Mouse (Mus musculus) kidney, postnatal 0 days (tissue): ENCODE results near the gene Zfp12. TPM values are rescaled to one million over a fixed set of nuclear protein-coding genes. Genes with fewer than 3 reads are reported as not detected.
"Not testable (repeated sequence)": the region's sequence is repeated elsewhere in the genome, so short reads cannot be mapped to it uniquely, and the experiment has no call there.

ENCODE experiments used
- ATAC-seq: fragments of 200-750 bp; cut with Nextera tagmentation; replicated peaks from 2 replicates; pipeline ENCODE4 v1.8.0; 2017; ENCODE audit warnings: low read depth, moderate number of reproducible peaks, moderate TSS enrichment, moderate library complexity; ENCODE audit not compliant: low FRiP score
- DNase-seq: peaks from one replicate; pipeline ENCODE4 v3.0.0-alpha.2; 2016; ENCODE audit warnings: low spot score
- H3K27ac ChIP-seq: fragments of 300-500 bp; sonication (generic); 2 replicates; pipeline ENCODE4 v1.5.1; 2014; ENCODE audit warnings: mild to moderate bottlenecking
- H3K27me3 ChIP-seq: fragments of 300-500 bp; sonication (generic); 2 replicates; pipeline ENCODE4 v1.6.1; 2014; ENCODE audit warnings: low read length, mixed read lengths; ENCODE audit not compliant: insufficient read depth
- H3K36me3 ChIP-seq: fragments of 300-500 bp; sonication (generic); 2 replicates; pipeline ENCODE4 v1.6.1; 2014; ENCODE audit warnings: low read length, mixed read lengths; ENCODE audit not compliant: insufficient read depth
- H3K4me1 ChIP-seq: fragments of 300-500 bp; sonication (generic); replicated peaks from 2 replicates; pipeline ENCODE4 v1.6.1; 2014; ENCODE audit warnings: antibody characterized with exemption, low read length, mixed read lengths; ENCODE audit not compliant: insufficient read depth
- H3K4me2 ChIP-seq: fragments of 300-500 bp; sonication (generic); 2 replicates; pipeline ENCODE4 v1.6.1; 2014; ENCODE audit warnings: mild to moderate bottlenecking, low read length, moderate library complexity, mixed read lengths
- H3K4me3 ChIP-seq: fragments of 300-500 bp; sonication (generic); replicated peaks from 2 replicates; pipeline ENCODE4 v1.5.1; 2014; ENCODE audit warnings: low read depth, low read length
- H3K9ac ChIP-seq: fragments of 300-500 bp; sonication (generic); 2 replicates; pipeline ENCODE4 v1.6.1; 2014; ENCODE audit warnings: low read depth, low read length
- H3K9me3 ChIP-seq: fragments of 300-500 bp; sonication (generic); replicated peaks from 2 replicates; pipeline ENCODE4 v1.6.1; 2016; ENCODE audit warnings: low read length, inconsistent platforms, mixed read lengths
- CTCF ChIP-seq: IDR thresholded peaks from 2 replicates; pipeline ENCODE4 v1.5.1; 2016; ENCODE audit warnings: antibody characterized with exemption, low read depth, mild to moderate bottlenecking, moderate library complexity
- WGBS: fragments of 180-500 bp; shearing (Covaris S2); extraction: QIAGEN DNeasy Blood & Tissue Kit; methylation state at CpG from one replicate; pipeline ENCODE4 v1.1.7; 2014; 5-methylcytosine and 5-hydroxymethylcytosine counted together
- polyA plus RNA-seq: library from polyadenylated mRNA; unstranded; fragments of >200 nt; fragmentation: Nextera tagmentation; extraction: Ambion mirVana; gene quantifications from 2 replicates; pipeline ENCODE4 v1.2.1, GENCODE M21; 2015

Gene Zfp12
- 9.9 TPM in 2 replicates for polyA plus RNA-seq

- peak; percentile 49; the same call in 1 of the 2 replicates for TF ChIP-seq CTCF
- no peaks in the 10 kb centered on the region for H3K27me3 ChIP-seq
- H3K9ac ChIP-seq: peak within 1 kb of the TSS; percentile 92
- no peaks in the 10 kb centered on the region for H3K9me3 ChIP-seq
- ATAC-seq (peak; percentile 94), DNase-seq (peak; percentile 98)
- peak within 1 kb of the TSS; percentile 88 for H3K4me2 ChIP-seq
- peak within 1 kb of the TSS; percentile 93 for H3K4me3 ChIP-seq
- peaks cover 9% of the 10 kb centered on the region; the same call in 1 of the 2 replicates for H3K36me3 ChIP-seq
- H3K4me1 ChIP-seq: peaks cover 9% of the 10 kb centered on the region; the same call in 1 of the 2 replicates
- H3K27ac ChIP-seq: peak within 1 kb of the TSS; percentile 95
- 0% methylated on average over 56 of the region's 58 CpGs for WGBS
These were observed at the start of gene Zfp12 for GRCm38 (mm10) chr5:143235028-143235693. Zfp12 (plus strand) TSS chr5:143235163.

DNA sequence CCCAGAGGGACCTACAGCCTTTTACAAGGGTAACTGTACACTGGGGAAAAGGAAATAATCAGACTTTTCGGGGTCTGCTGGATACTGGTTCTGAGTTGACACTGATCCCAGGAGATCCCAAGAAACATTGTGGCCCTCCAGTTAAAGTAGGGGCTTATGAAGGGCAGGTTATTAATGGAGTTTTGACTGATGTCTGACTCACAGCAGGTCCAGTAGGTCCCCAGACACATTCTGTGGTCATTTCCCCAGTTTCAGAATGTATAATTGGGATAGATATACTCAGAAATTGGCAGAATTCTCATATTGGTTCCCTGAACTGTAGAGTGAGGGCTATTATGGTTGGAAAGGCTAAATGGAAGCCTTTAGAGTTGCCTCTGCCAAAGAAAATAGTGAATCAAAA lies 46.9 kb upstream of the Zfp12 start:
- H3K4me3 ChIP-seq, H3K9ac ChIP-seq, H3K4me1 ChIP-seq, H3K9me3 ChIP-seq, H3K4me2 ChIP-seq, H3K27me3 ChIP-seq, ATAC-seq, DNase-seq, H3K36me3 ChIP-seq, H3K27ac ChIP-seq: not testable (repeated sequence)
- no CpG with 5 or more reads among the region's 1 CpGs for WGBS

GRCm38 (mm10) chr5:143192806-143193205 lies 42.2 kb upstream of the Zfp12 start:
- Histone ChIP-seq H3K36me3 (no peaks in the 10 kb centered on the region), H3K27ac (no peak overlapping the region), H3K9me3 (no peaks in the 10 kb centered on the region), H3K4me3 (no peak overlapping the region), H3K27me3 (no peaks in the 10 kb centered on the region), H3K9ac (no peak overlapping the region), H3K4me2 (no peak overlapping the region), H3K4me1 (no peaks in the 10 kb centered on the region)
- DNase-seq (no peak), ATAC-seq (no peak)
- no peak for TF ChIP-seq CTCF
- WGBS: 89% methylated on average over 8 of the region's 8 CpGs

- not testable (repeated sequence) for H3K36me3 ChIP-seq, H3K4me2 ChIP-seq, DNase-seq, H3K27me3 ChIP-seq, H3K4me3 ChIP-seq, ATAC-seq, H3K27ac ChIP-seq, H3K9ac ChIP-seq, H3K4me1 ChIP-seq, H3K9me3 ChIP-seq
- WGBS: 61% methylated on average over 8 of the region's 8 CpGs
These were observed 40.2 kb upstream of the Zfp12 start for GRCm38 (mm10) chr5:143194747-143195146.

DNA sequence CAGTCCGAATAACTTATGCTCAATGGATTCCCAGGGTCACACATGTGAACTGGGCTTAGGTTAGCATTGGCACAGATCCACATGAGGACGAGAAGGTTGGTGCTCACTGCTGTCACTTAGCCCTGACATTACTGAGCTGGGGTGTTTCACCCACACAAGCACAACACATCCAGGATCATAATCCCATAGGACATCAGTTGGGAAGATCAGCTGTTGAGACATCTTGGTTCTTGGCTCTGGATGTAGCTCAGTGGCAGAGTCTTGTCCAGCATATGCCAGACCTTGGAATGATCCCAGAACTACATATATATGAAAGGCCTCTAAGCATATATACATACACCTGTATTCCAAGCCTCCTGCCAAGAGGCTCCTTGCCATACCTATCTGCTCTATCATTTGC lies 39.8 kb upstream of the Zfp12 start:
- Histone ChIP-seq H3K27ac (no peak overlapping the region), H3K9ac (no peak overlapping the region), H3K36me3 (no peaks in the 10 kb centered on the region), H3K4me1 (no peaks in the 10 kb centered on the region), H3K4me2 (no peak overlapping the region), H3K9me3 (no peaks in the 10 kb centered on the region), H3K27me3 (no peaks in the 10 kb centered on the region), H3K4me3 (no peak overlapping the region)
- no peak for TF ChIP-seq CTCF
- 59% methylated on average over 2 of the region's 2 CpGs for WGBS
- ATAC-seq (no peak), DNase-seq (no peak)

DNA sequence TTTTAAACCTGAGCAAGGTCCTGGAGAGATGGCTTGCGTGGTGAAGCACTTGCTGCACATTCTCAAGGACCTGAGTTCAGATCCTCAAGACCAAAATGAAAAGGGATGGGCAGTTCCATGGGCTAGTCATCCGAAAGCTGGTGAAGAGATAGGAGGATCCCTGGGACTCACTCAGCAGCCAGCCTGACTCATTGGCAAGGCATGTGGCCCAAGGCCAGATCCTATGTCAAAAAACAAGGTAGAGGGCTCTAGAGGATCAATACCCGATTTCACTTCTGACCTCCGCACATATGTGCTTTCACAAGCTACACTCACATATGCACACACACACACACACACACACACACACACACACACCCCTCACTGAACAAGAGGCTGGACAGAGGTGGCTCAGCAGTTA lies 38.5 kb upstream of the Zfp12 start:
- WGBS: 86% methylated on average over 4 of the region's 4 CpGs
- no peak for TF ChIP-seq CTCF
- no peaks in the 10 kb centered on the region for H3K9me3 ChIP-seq
- H3K4me3 ChIP-seq: no peak overlapping the region
- no peak overlapping the region for H3K4me2 ChIP-seq
- no peaks in the 10 kb centered on the region for H3K36me3 ChIP-seq
- no peak overlapping the region for H3K9ac ChIP-seq
- no peaks in the 10 kb centered on the region for H3K4me1 ChIP-seq
- no peak overlapping the region for H3K27ac ChIP-seq
- H3K27me3 ChIP-seq: no peaks in the 10 kb centered on the region
- ATAC-seq (no peak), DNase-seq (no peak)

DNA sequence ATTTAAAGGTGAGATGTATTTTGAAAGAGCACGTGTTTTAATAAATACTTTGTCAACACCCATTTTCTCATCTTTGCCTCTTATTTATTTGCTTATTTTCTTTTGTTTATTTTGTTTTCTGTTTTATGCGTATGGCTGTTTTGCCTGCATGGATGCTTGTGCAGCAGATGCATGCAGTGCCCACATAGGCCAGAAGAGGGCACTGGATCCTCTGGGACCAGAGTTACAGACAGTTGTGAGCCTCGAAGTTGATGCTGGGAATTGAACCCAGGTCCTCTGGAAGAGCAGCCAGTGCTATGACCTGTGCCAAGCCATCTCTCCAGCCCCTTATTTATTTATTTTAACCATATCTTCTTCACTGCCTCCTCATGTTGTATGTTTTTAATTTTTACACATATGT lies 29.9 kb upstream of the Zfp12 start:
- Histone ChIP-seq H3K4me2 (no peak overlapping the region), H3K4me3 (no peak overlapping the region), H3K4me1 (no peaks in the 10 kb centered on the region), H3K9me3 (no peaks in the 10 kb centered on the region), H3K9ac (no peak overlapping the region), H3K27ac (no peak overlapping the region), H3K27me3 (no peaks in the 10 kb centered on the region), H3K36me3 (no peaks in the 10 kb centered on the region)
- 76% methylated on average over 3 of the region's 3 CpGs for WGBS
- ATAC-seq (no peak), DNase-seq (no peak)
- TF ChIP-seq CTCF: no peak
